Mouse (Mus musculus) adrenal gland, postnatal 36 days (tissue): ENCODE data around the gene D630023F18Rik. TPM values are rescaled to one million over a fixed set of nuclear protein-coding genes. Genes with fewer than 3 reads are reported as not detected.

Experiments
- DNase-seq, 2 experiments: peaks; one replicate each; pipeline ENCODE4 v3.0.0; 2021; ENCODE audit warnings: mixed read lengths in 1 of 2
- total RNA-seq, 2 experiments: library from RNA; stranded (reverse); gene quantifications; 2 replicates each; pipeline ENCODE4 v1.2.3; 2021

D630023F18Rik gene
- total RNA-seq, 2 experiments from 2014 or later = not detected

DNA sequence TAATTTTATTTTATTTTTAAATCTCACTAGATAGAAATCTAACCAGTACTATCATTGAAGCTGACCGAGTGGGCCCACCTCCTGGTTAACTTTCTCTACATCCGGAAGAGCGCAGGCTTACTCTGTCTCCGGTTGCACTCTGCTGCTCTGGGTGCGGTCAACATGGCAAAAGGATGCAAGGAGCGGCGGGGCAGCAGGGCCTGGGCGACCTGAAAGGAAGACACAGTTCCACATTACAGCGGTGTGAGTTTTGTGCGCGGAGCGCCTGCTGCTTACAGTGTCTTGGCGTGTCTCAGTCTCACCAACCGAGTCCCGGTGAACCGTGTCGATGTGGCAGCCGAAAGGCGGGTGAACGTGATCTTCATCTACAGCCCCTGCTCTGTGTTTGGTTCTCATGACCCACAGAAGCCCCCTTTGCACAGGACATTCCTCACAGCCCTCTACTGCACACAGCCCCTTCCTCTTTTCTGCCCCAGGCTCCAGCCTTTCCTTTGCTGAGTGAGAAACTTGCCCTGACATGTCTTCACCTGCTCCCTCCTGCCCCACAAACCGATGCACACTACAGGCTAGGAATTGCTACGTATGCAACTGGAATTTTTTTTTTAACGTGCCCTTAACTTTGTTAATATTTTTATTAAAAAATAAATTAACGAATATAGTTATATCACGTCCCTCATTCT is 13.1 kb downstream of the D630023F18Rik start:
- no peak for DNase-seq

DNA sequence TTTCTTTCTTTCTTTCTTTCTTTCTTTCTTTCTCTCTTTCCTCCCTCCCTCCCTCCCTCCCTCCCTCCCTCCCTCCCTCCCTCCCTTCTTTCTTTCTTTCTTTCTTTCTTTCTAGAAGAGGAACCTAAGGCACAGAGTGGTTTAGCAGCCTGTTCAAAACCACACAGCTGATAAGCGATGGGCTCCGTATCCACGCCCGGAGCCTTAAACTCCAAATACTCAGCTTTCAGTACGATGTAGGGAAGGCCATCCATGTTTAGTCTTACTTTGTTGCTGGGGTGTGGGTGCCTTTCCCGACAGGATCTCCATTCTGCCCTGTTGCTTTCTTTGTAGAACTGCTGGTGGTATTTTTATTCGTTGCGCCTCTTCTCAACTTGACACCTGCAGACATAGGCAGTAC is 13.8 kb downstream of the D630023F18Rik start:
- no peak for DNase-seq

DNA sequence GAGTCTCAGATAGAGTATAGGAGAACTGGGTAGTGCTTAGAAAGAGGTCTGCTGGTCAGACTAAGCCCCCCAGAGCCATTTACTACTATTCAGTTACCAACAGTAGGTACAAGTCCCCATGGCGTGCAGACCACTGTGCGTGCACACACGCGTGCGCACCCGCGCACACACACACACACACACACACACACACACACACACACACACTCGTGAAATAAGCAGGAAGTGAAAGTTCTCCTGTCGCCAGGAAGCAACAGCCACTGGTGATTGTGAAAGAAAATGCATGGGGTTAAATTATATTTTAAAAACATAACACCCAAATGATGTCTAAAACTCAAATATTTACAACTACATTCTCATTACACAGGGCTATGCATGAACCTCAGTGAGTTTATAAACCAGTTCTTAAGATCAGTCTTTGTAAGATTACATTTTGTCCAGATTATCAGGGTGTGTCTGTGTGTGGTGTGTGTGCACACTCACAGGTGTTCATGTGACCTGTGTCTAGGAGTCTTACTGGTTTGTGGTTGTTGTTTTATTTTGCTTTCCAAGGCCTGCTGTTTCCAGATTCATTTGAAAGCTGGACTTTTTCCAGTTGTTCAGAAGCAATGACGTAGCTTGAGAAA is 15.2 kb downstream of the D630023F18Rik start:
- no peak for DNase-seq

DNA sequence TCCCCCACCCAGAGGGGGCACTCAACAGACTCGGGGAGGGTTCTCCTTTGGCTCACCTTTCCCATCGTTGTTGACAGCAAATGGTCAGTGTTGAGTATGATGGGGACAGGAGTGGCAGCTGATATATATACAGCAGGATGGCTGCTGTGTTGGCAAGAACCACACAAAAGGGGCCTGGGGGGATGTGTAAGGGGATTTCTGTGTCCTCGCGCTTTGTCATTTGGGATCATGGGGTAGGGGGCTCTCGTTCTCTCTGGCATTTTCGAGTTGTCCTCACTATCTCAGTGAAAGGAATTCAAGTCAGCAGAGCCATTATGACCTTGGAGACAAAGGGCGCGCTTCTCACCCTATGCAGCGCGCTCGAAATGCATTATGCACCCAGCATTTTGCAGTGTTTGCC is 19.7 kb downstream of the D630023F18Rik start, which contains the start of gene Cryga:
Gene Cryga (minus strand): TSS at position 101 of the 400 bp plus-strand sequence.
- no peak for DNase-seq

DNA sequence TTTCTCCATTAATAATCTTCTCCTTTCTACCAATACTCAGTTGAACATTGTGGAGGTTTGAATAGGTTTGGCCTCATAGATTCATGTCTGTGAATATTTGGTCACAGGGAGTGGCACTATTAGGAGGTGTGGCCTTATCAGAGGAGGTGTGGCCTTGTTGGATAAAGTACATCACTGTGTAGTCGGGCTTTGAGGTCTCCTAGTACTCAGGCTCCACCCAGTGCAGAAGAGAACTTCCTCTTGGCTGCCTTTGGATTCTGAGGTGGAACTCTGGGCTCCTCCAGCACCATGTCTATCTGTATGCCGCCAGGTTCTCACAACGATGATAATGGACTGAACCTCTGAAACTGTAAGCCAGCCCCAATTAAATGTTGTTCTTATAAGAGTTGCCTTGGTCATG is 26.1 kb downstream of the D630023F18Rik start:
- DNase-seq = no peak

DNA sequence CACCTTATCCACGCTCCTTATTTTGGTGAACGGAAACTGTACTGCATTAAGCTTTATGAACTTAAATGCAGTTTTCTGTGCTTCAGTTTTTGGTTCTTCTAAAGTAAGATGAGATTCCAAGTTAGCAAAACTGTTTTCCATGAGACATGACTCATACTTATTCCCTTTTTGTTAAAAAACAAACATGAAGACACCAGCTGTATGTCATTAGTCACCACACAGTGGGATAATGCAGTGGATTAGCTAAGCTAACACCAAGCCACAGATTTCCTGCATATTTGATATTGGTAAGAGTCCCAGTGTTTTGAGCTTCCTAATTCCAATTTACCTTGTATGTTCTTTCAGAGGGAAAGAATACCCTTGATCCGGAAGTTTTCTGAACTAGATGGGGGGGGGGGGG is 31.4 kb downstream of the D630023F18Rik start:
- DNase-seq = no peak

DNA sequence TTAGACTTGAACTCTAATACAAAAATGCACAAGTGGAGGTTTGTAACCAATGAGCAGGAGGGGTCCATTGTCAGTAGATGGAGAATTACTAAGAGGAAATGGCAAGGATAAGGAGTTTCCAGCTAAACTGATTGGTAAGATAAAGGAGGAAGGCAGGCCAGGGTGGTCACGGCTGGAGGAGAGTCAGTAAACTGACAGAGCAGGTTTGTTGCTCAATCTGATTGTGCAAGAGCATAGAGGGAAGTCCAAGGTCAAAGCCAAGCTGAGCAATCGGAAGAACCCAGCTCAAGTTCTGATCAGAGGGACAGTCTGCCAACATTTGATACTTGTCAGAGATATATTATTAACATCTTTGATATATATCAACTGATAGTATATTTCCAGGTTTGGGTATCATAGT is 32.6 kb downstream of the D630023F18Rik start:
- DNase-seq = peak; percentile 70 to 74

DNA sequence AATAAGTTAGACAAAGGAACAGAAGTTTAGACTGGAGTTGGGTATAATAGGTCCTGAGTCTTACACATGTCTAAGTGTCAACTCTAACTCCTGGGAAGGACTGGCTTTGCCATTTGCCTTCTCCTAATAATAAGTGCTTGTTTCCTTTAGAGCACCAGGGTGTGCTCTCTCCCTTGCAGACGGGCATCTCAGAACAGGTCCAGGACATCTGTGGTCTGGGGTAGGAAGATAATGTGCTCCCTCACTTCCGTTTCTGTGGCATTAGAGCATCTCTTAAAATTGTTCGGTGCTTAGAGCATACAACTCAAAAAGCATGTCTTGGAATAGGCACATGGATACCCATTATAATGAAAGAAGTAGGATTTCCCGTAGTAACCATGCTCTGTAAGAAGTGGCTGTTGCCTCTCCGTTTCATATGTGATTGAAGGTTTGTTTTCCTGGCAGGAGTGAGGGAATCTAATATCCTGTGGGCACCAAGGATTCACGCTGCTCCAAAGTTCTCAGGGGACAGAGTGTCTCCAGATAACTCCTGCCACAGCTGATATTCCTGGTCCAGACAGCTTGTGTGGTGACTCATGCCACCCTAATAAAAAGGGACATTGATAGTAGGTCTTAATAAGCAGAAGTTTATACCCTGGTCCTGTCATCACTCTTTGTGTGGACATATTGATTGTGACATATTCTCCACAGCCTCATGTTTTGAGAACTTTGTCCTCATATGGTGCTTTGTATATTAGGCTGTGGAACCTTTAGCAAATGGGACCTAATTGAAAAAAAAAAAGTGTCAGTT is 34.3 kb downstream of the D630023F18Rik start:
- no peak for DNase-seq

DNA sequence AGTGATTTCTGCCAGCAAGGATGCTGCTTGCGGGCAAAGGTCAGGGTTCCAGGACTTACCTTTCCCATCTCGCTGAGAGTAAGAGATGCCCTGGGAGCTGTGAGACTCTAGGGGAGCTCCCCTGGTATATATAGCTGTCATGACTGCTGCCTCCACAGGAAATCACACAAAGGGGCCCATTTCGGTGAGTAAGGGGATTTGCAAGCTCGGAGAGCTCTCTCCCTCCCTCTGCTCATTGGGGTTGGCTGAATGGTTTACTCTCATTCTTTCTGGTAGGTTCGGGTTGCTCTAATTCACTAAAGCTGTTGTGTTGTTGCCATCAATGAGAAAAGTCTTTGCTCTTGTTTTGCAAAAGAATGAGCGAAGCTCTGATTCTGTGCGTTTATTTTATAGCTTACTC is 40.8 kb downstream of the D630023F18Rik start, which contains the start of gene Crygb:
Gene Crygb (minus strand): TSS at position 101 of the 400 bp plus-strand sequence.
- no peak for DNase-seq

DNA sequence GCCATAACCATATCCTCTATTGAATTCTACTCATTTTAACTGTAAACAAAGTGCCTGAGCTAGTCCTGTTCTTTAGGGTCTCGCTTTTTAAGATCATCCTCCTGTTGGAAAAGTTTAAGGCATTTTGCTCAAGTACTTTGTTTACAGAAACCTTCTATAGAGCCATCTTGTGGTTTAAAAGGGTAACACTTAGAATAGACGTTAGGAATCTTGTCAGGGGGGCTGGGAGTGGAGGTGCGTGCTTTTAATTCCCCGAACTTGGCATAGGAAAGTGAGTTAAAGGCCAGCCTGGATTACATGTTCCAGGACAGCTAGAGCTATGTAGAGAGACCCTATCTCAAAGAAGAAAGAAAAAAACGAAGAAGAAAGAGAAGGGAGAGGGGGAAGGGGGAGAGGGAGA is 47.4 kb downstream of the D630023F18Rik start:
- DNase-seq = peak in 1 of 2 experiments; percentile 9

DNA sequence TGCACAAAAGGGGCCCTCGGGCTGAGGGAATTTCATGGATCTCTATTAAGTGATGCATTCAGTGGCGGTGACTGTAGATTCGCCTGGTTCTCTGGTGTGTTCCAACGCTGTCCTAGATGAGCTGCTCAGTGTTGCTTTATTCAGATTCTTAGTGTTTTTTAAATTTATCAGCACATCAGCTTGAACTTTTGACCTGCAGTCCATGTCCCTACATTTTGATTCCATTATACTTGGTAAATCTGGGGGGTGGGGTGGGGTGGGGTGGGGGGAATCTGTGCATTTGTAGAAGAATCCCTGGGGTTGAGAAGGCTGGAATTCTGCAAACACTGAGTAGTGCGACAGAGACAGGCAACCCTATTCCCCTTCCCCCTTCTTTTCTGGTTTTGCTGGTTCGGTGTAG is 49.4 kb downstream of the D630023F18Rik start, which contains the start of gene Crygc:
Gene Crygc (minus strand): TSS at position 101 of the 400 bp plus-strand sequence.
- no peak for DNase-seq

DNA sequence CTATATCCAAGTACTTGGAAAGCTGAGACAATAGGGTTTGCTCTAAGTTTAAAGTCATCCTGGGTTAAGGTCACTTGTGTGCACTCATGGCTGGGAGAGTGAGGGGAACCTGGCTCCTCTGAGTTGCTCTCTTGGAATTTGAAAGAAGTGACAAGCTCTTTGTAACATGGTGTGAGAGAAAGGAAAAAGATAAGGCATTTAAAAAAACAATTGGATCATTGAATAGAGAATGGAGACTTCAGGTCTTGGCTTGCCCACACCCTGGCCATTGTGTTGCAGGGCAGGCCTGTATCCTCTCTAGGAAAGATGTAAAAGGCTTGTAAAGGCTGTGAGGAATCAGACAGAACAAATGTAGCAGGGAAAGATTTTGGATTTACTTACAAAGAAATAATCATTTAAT is 55.2 kb downstream of the D630023F18Rik start:
- no peak for DNase-seq

DNA sequence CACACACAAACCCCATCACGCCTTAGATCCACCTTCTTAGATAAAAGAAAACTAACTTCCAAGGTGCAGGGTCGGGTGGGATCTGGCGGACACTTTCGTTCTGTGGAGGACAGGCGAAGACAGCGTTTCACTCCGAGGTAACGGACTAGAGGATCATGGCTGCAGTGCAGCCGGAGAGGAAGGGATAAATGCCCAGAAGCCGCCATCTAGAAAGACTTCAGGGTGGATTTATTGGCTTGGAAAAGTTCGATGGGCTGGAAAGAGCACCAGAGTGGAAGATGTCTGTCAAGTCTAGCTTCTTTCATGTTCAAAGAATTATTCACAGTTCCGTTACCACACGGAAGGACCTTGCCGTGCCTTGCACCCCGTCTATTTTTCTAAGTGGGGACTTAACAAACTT is 58.8 kb downstream of the D630023F18Rik start:
- no peak for DNase-seq

DNA sequence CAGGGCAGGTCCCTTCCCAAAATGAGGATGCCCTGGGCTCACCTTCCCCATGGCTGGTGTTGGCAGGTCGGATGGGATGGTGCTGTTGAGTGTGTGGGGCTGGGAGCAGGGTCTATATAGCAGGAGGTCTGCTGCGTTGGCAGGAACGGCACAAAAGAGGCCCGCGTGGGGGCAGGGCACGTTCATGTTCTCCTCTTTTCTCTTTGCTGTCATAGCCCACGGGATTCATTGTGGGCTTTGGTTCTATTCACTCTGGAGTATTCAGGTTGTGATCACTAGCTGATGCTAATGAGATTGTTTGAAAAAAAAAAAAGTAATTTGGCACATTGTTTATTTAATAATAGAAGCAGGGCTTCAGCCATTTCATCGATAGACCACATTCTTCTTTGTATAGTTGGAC is 59.7 kb downstream of the D630023F18Rik start, which contains the start of gene Crygd:
Gene Crygd (minus strand): TSS at position 101 of the 400 bp plus-strand sequence.
- no peak for DNase-seq

Other genes with a start within 250 kb of the D630023F18Rik start
- 10 to 100 TPM; 15.1 to 26.7 TPM for gene Plekhm3, start 166.4 kb downstream of the D630023F18Rik start, total RNA-seq
- gene Akr1cl, start 90.5 kb downstream of the D630023F18Rik start, total RNA-seq = 1,000 to 10,000 TPM in 1 of 2 experiments, 100 to 1,000 TPM in 1; 477 to 1,743 TPM
- gene Cryge, start 72.1 kb downstream of the D630023F18Rik start, total RNA-seq = not detected
- gene Crygd, start 59.8 kb downstream of the D630023F18Rik start, total RNA-seq = not detected
- not detected for gene Crygc, start 49.5 kb downstream of the D630023F18Rik start, total RNA-seq
- not detected for gene Crygb, start 40.9 kb downstream of the D630023F18Rik start, total RNA-seq
- not detected for gene Cryga, start 19.8 kb downstream of the D630023F18Rik start, total RNA-seq
- not detected for gene Gm28845, start 3.7 kb downstream of the D630023F18Rik start, total RNA-seq
- 100 to 1,000 TPM; 322 to 834 TPM for gene Idh1, start 63.3 kb upstream of the D630023F18Rik start, total RNA-seq
- 10 to 100 TPM; 36.8 to 37.0 TPM for gene Pikfyve, start 63.5 kb upstream of the D630023F18Rik start, total RNA-seq
- gene Pth2r, start 158.8 kb upstream of the D630023F18Rik start, total RNA-seq = not detected